Mouse (Mus musculus) lung, embryonic 14.5 days (tissue): ENCODE data around the gene Slc9a1. TPM values are rescaled to one million over a fixed set of nuclear protein-coding genes. Genes with fewer than 3 reads are reported as not detected.

Experiments
- ATAC-seq: fragments of 200-750 bp; cut with Nextera tagmentation; 2 replicates; pipeline ENCODE4 v1.8.0; 2017; ENCODE audit warnings: mild to moderate bottlenecking, moderate TSS enrichment, moderate library complexity; ENCODE audit not compliant: insufficient read depth
- DNase-seq: peaks from one replicate; pipeline ENCODE4 v3.0.0-alpha.2; 2015
- H3K27ac ChIP-seq: fragments of 300-500 bp; sonication (generic); 2 replicates; pipeline ENCODE4 v1.5.1; 2014; ENCODE audit warnings: low read depth, mild to moderate bottlenecking, moderate library complexity
- H3K27me3 ChIP-seq: fragments of 300-500 bp; sonication (generic); 2 replicates; pipeline ENCODE4 v1.6.1; 2014; ENCODE audit warnings: low read length, control low read depth; ENCODE audit not compliant: insufficient read depth
- H3K36me3 ChIP-seq: fragments of 300-500 bp; sonication (generic); 2 replicates; pipeline ENCODE4 v1.6.1; 2014; ENCODE audit warnings: control low read depth; ENCODE audit not compliant: insufficient read depth
- H3K4me1 ChIP-seq: fragments of 300-500 bp; sonication (generic); 2 replicates; pipeline ENCODE4 v1.6.1; 2014; ENCODE audit warnings: antibody characterized with exemption, control low read depth; ENCODE audit not compliant: insufficient read depth
- H3K4me2 ChIP-seq: fragments of 300-500 bp; sonication (generic); 2 replicates; pipeline ENCODE4 v1.6.1; 2014; ENCODE audit warnings: mild to moderate bottlenecking
- H3K4me3 ChIP-seq: fragments of 300-500 bp; sonication (generic); 2 replicates; pipeline ENCODE4 v1.5.1; 2014; ENCODE audit warnings: low read depth, low read length
- H3K9ac ChIP-seq: fragments of 300-500 bp; sonication (generic); 2 replicates; pipeline ENCODE4 v1.6.1; 2014
- H3K9me3 ChIP-seq: fragments of 300-500 bp; sonication (generic); 2 replicates; pipeline ENCODE4 v1.6.1; 2016; ENCODE audit warnings: low read depth, low read length, control low read depth
- CTCF ChIP-seq: IDR thresholded peaks from 2 replicates; pipeline ENCODE4 v1.5.1; 2016; ENCODE audit warnings: antibody characterized with exemption, low read depth
- WGBS: fragments of 180-500 bp; shearing (Covaris S2); extraction: QIAGEN DNeasy Blood & Tissue Kit; methylation state at CpG from one replicate; pipeline ENCODE4 v1.1.7; 2014; 5-methylcytosine and 5-hydroxymethylcytosine counted together
- polyA plus RNA-seq: library from polyadenylated mRNA; unstranded; fragments of >200 nt; fragmentation: Nextera tagmentation; extraction: Ambion mirVana; gene quantifications from 2 replicates; pipeline ENCODE4 v1.2.1, GENCODE M21; 2014

Gene Slc9a1
- polyA plus RNA-seq, 1 experiment from 2014 or later, result 8.7 TPM

- Histone ChIP-seq H3K9me3 (no peaks in the 10 kb centered on the region), H3K9ac (no peak overlapping the region), H3K27ac (peak overlapping the region; percentile 24; the same call in 1 of the 2 replicates), H3K36me3 (0 out of 2 replicates have a peak, but pooled peaks cover 10% of the 10 kb centered on the region), H3K4me2 (no peak overlapping the region), H3K4me3 (no peak overlapping the region), H3K4me1 (no peaks in the 10 kb centered on the region), H3K27me3 (no peaks in the 10 kb centered on the region)
- ATAC-seq, result no peak
- no peak for DNase-seq
- no peak for TF ChIP-seq CTCF
- 36% methylated on average over 7 of the region's 7 CpGs for WGBS
Measured at GRCm38 (mm10) chr4:133400098-133400497, 30.6 kb downstream of the Slc9a1 start.

DNA sequence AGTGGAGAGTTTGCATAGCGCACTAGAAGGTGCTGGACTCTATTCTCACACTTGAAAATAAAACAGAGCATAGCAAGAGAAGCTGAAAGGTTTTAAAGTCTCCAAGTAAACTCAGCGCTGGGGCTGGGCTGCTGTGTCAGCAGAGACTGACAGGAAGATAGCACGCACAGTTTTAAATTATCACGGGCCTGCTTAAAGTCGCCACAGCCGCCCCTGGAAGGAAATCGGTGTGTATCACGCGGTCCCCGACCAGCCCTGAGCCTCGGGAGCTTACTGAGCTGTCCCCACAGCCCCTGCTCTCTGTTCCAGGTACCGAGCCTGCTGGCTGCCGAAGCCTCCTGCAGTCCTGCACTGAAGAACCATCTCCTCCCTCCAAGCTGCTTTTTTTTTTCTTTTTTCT, 32.5 kb downstream of the Slc9a1 start:
- Histone ChIP-seq H3K4me1 (0 out of 2 replicates have a peak, but pooled peaks cover under 1% of the 10 kb centered on the region), H3K4me3 (no peak overlapping the region), H3K36me3 (0 out of 2 replicates have a peak, but pooled peaks cover 10% of the 10 kb centered on the region), H3K27ac (peak overlapping the region; percentile 36; the same call in 1 of the 2 replicates), H3K4me2 (no peak overlapping the region), H3K9ac (no peak overlapping the region), H3K9me3 (no peaks in the 10 kb centered on the region), H3K27me3 (no peaks in the 10 kb centered on the region)
- TF ChIP-seq CTCF, result no peak
- DNase-seq (no peak), ATAC-seq (no peak)
- 25% methylated on average over 13 of the region's 13 CpGs for WGBS

- no peak overlapping the region for H3K4me2 ChIP-seq
- no peak overlapping the region for H3K9ac ChIP-seq
- no peak overlapping the region for H3K27ac ChIP-seq
- H3K27me3 ChIP-seq, result no peaks in the 10 kb centered on the region
- ATAC-seq (no peak), DNase-seq (no peak)
- H3K9me3 ChIP-seq, result no peaks in the 10 kb centered on the region
- no peak for TF ChIP-seq CTCF
- 80% methylated on average over 9 of the region's 9 CpGs for WGBS
- H3K4me3 ChIP-seq, result no peak overlapping the region
- H3K36me3 ChIP-seq, result 0 out of 2 replicates have a peak, but pooled peaks cover 10% of the 10 kb centered on the region
- H3K4me1 ChIP-seq, result 0 out of 2 replicates have a peak, but pooled peaks cover 3% of the 10 kb centered on the region
Measured at GRCm38 (mm10) chr4:133403611-133404228, 34.2 kb downstream of the Slc9a1 start.

GRCm38 (mm10) chr4:133404256-133404655, 34.8 kb downstream of the Slc9a1 start:
- H3K4me1 ChIP-seq, result 0 out of 2 replicates have a peak, but pooled peaks cover 3% of the 10 kb centered on the region
- TF ChIP-seq CTCF, result no peak
- H3K27me3 ChIP-seq, result no peaks in the 10 kb centered on the region
- no peak overlapping the region for H3K9ac ChIP-seq
- DNase-seq (no peak), ATAC-seq (no peak)
- no peak overlapping the region for H3K4me3 ChIP-seq
- WGBS, result 85% methylated on average over 5 of the region's 5 CpGs
- no peaks in the 10 kb centered on the region for H3K9me3 ChIP-seq
- no peak overlapping the region for H3K27ac ChIP-seq
- H3K36me3 ChIP-seq, result 0 out of 2 replicates have a peak, but pooled peaks cover 10% of the 10 kb centered on the region
- H3K4me2 ChIP-seq, result no peak overlapping the region

- Histone ChIP-seq H3K9ac (no peak overlapping the region), H3K36me3 (0 out of 2 replicates have a peak, but pooled peaks cover 14% of the 10 kb centered on the region), H3K27me3 (no peaks in the 10 kb centered on the region), H3K27ac (no peak overlapping the region; the same call in 1 of the 2 replicates), H3K9me3 (no peaks in the 10 kb centered on the region), H3K4me3 (no peak overlapping the region), H3K4me1 (0 out of 2 replicates have a peak, but pooled peaks cover 3% of the 10 kb centered on the region), H3K4me2 (no peak overlapping the region)
- no peak for ATAC-seq
- 61% methylated on average over 8 of the region's 8 CpGs for WGBS
- DNase-seq, result no peak
- TF ChIP-seq CTCF, result no peak
Measured at GRCm38 (mm10) chr4:133406313-133407056, 37.0 kb downstream of the Slc9a1 start.

DNA sequence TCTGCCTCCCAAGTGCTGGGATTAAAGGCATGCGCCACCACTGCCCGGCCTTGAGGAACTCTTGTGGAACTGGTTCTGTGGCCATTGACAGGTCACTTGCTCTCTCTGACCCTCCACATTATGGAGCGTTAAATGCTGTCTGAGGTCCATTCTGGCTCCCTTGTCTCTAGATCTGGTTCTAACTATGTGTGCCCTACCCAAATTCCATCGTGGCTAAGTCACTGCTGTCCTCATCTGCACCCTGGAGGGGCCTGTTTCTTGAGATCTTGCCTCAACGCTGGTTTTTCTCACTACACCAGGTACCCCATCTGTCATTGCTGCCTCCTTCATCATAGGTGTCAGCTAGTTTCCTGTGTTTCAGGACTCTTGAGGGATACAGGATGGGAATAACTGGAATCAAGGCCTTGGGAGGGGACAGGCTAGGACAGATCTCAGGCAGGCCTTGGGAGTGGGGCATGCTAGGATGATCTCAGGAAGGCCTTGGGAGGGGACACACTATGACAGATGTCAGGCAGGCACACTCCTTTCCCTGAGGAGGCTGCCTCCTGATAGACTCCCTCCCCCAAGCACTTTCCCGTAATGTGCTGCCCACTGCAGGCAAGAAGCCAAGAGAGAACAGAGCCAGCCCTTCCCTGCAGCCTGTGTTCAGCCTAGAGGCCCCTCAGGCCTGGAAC, 37.7 kb downstream of the Slc9a1 start:
- 48% methylated on average over 6 of the region's 6 CpGs for WGBS
- Histone ChIP-seq H3K27ac (peak overlapping the region; percentile 2), H3K9me3 (no peaks in the 10 kb centered on the region), H3K27me3 (no peaks in the 10 kb centered on the region), H3K4me3 (no peak overlapping the region), H3K4me1 (0 out of 2 replicates have a peak, but pooled peaks cover 3% of the 10 kb centered on the region), H3K4me2 (no peak overlapping the region), H3K9ac (no peak overlapping the region), H3K36me3 (peaks cover 21% of the 10 kb centered on the region)
- peak; percentile 64 for DNase-seq
- peak; percentile 52; the same call in 1 of the 2 replicates for ATAC-seq
- 0 out of 2 replicates have a peak, but pooled peaks have one; percentile 6 for TF ChIP-seq CTCF
